Mouse (Mus musculus) right cerebral cortex, adult 2 months (tissue): ENCODE results near the gene Slc12a1.

Experiments used
- DNase-seq, 2 experiments: peaks; one replicate each; pipeline ENCODE4 v3.0.0; 2021 to 2022; ENCODE audit warnings: low spot score in 2 of 2

Slc12a1 gene

DNA sequence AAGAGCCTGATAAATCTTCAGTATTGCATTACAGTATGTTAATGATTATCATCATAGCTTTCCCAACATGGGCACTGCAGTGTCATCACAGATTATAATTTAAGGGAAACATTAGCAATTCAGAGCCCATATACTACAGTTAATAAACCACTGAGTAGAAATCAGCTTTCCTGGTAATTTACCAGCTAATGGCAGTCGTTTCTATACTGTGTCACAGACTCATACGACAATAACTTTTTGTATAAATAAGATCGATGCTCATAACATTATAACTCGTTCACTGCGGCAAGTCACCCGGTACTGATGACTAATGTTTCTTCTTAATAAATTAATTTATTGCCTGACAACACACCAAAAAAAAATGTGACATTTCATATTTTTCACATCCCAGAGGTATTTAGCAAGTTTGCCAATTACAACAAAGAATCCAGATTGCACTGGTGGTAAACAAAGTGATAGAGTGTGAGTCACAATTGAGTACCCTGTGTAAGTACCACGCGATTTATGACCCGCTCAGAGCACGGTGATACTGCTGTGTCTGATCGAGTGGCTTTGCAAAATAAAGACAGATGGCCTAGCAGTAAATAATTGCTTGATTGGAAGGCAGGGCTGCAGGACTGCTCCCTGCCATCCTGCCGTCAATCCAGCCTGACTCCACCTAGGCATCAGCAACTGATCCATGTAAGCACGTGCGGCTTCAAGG is 56.7 kb downstream of the Slc12a1 start:
- no peak for DNase-seq

DNA sequence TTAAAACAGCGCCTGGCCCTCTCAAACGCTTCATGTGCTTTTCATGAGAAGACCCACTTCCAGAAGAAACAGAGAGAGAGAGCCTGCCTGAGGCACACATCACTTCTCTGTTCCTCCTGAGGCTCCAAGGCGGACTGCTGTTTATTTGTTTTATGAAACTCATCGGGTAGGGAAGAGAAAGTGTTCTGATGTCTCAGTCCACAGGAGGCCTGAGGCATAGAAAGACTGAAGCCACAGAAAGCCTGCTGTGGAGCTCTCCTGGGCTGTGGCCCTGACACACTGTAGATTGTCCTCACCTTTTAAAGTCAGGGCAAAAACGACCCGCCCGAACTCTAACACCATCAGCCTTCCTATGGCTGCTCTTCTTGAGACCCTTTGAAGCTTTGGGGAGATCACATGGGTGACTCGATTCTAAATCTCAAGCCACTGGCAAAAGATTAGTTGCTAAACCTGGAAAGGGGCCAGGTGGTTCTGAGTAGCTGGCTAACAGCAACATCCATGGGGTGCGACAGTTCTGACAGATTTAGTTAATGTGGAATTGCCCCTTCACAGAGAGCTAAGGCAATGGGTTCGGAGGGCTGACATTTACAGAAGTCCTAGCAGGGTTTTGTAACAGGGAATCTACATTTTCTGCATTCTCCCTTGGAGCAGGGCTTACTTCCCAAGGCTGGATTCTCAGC is 59.7 kb downstream of the Slc12a1 start:
- DNase-seq: no peak

- DNase-seq: peak; percentile 83 to 86
These were observed 62.3 kb downstream of the Slc12a1 start for GRCm38 (mm10) chr2:125214592-125214991.

- no peak for DNase-seq
These were observed 65.0 kb downstream of the Slc12a1 start for GRCm38 (mm10) chr2:125217286-125217685.

DNA sequence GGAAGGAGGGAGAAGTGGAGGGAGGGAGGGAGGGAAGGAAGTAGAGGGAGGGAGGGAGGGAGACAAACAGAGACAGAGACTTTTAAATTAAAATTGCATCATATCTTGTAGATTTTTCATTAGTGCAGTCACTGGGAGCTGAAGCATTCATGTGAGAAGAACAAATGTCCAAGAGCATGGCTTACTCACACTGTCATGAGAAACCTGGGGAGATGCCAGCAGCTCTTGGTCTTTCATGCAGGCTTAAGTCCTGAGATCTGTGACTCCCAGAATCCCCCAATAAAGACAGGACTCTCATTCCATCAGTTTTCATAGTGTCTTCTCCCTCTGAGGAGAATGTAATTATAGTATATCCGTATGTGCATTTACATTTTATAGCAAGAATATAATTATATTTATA is 66.3 kb downstream of the Slc12a1 start:
- no peak for DNase-seq

DNA sequence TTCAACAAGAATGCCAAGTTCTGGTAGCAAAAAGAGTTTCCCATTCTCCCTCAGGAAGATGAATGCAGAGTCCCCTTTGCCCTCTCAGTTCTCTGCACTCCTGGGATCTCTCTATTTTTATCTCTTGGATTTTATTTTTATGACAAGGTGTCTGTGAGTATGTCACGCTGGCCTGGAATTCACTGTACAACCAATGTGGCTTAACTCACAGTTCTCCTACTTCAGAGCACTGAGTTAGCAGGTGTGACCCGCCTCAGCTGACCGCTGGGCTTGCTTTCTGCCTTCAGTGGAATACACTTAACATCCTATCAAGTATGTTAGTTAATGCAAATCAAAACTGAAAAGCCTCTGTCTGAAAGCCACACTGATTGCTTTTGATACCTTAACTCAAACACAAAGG is 67.0 kb downstream of the Slc12a1 start:
- DNase-seq: no peak

DNA sequence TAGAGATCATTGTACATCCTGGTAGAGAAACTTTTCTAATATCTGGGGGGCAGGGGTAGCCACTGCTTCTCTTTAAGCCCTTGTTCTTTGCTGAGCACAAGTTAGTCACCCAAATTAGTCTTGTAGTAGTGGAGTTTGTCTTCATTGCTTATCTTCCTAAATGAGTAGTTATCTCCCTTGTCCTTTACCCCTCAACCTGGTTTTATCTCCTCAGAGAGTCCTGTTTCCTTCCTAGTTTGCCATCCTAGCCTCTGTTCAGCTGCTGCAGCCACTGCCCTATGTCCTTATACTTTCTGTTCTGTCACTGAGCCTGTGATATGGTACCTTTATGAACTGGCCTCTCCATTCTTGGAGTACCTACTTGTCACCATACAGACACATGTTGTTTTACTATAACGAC is 69.4 kb downstream of the Slc12a1 start:
- DNase-seq: no peak

DNA sequence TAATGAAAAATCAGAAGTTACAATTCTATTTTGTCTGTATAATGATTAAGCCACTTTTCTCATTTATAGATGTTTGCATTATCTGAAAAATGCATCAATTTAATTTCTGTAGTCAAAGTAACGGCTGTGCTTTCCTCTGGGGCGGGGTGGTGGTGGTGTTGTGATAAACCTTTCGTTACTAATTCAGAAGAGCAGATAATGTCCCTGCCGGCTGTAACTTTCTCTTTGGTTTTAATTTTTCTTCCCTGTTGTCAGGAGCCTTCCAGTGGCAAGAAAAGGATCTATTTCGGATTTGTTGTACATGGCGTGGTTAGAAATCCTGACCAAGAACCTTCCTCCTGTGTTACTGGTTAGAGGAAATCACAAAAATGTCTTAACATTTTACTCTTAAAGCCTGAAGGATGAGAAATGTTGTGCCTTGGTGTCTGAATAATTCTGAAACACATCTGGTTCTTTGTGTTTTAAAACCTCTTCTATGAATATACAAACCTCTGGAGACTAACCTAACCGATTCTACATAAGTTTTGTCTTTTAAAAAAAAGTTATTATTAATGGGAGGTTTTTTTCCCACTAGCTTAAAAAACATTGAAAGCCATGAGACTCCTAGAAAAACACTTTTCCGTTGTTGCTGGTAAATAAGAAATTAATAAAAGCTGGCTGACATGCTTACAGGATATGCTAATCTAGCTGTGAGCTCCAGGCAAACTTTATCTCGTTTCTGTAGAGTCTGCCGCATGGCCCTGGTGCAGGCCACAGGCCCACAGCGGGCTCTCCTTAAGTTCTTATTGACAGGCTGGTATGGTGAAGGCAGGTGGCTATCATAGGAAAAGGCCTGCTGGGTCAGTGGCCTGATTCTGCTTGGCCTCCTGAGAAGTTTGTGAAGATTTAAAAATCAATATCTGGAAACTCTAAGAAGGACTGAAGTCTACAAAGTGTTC is 76.4 kb downstream of the Slc12a1 start:
- no peak for DNase-seq

- DNase-seq: no peak
These were observed 79.9 kb downstream of the Slc12a1 start for GRCm38 (mm10) chr2:125232183-125232582.

- DNase-seq: no peak
These were observed 81.2 kb downstream of the Slc12a1 start for GRCm38 (mm10) chr2:125233537-125233936.

GRCm38 (mm10) chr2:125234049-125234448 is 81.7 kb downstream of the Slc12a1 start:
- DNase-seq: no peak

DNA sequence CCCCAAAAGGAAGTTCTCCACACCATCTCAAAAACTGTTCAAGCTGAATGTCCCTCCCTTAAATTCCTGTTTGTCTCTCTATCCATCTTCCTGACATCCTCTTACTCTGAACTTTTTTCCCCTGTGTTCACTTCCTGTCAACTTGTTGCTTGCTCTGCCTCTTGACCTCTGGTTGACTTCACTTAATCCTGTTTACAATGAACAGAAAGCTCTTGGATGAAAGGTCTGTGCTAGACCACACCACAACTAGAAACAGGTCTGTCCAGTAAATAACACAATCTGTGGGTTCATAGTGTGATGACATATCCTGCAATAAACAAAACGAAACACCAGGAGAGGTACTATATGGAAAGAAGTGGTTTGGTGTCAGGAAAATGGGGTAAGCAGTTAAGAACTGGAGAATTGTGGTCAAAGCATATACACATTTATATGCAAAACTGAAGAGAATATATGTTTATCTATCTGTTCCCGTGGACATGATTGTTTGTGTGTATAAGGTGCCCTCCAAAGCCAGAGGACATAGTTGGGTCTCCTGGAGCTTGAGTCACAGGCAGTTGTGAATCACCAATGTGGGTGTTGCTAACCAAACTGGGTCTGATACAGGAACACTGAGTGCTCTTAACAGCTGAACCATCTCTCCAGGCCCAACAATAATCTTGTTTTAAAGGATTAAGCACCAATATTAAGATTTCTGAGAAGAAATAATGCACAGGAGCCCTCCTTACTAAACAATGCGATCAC is 93.4 kb downstream of the Slc12a1 start:
- no peak for DNase-seq

GRCm38 (mm10) chr2:125246669-125247068 is 94.4 kb downstream of the Slc12a1 start:
- DNase-seq: no peak

DNA sequence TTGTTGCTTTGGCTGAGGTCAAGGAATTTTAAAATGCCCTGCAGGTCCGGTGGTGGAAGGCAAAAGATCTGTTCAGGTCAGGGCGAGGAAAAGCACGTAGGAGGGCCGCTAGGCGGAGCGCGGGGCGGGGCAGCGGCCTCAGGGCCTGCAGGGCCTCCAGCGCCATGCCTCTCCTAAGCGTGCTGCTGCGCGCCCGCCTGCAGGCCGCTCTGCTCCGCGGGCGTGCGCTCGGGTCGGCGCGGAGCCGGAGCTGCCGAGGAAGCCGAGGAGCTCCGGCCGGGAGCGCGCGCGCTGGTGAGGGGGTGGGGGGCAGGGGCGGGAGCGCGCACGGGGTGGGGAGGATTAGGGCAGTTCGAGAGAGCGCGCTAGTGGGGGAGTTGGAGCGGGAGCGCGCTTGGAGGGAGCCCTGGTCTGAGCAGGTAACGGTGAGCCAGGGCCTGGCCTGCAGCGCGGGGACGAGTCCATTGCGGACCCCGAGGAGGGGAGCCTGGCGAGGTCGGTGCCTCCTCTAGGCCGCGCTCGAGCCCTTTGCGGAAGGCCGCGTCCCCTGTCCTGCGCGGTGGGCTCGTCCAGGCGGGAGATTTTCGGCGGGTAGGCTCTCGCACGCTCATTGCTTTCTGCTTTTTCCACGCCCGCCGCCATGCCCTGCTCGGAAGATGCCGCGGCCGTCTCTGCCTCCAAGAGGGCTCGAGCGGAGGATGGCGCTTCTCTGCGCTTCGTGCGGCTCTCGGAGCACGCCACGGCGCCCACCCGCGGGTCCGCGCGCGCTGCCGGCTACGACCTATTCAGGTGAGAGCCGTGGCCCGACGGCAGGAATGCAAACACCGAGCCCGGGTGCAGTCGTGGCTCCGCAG is 95.0 kb downstream of the Slc12a1 start, which contains the start of gene Dut:
TSS of gene Dut (plus strand) at position 83 of the 854 bp plus-strand sequence.
- peak; percentile 87 for DNase-seq

GRCm38 (mm10) chr2:125247962-125248235 is 95.6 kb downstream of the Slc12a1 start:
- no peak for DNase-seq

DNA sequence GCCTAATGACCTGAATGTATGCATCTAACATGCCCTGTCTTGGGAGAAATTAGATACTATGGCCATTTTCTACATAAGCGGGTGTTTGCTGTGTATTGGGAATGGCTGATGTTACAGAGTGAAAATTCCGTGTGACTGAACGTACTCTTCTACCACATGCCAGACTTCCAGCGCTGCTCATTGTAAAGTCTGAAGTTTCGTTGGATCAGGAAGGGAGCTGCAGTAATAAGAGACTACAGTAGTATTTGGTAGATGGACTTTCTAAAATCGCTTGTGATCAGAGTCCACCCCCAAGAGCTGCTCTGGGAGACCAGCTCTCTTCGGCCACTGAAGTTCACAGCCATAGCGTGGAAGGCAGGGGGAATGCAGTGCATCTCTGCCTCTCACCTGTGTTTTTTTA is 96.0 kb downstream of the Slc12a1 start:
- no peak for DNase-seq

DNA sequence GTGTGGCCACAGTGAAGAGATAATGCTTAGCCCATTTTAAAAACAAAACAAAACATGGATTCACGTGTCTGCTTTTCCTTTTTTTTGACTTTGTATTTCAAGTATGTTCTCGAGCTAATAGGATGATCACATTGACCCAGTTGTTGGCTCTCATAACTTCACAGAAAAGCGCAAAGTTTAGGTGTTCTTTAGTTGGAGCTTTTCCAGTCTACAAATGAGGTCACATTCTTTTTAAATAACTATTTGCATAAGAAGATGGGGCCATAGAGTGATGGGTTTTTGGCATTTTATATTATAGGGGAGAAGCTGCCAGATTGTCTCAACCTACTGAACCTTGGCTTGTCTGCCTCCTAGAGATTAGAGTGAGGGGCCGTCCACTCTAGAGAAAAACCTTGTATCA is 97.0 kb downstream of the Slc12a1 start:
- no peak for DNase-seq

GRCm38 (mm10) chr2:125249874-125250273 is 97.6 kb downstream of the Slc12a1 start:
- no peak for DNase-seq

- no peak for DNase-seq
These were observed 99.5 kb downstream of the Slc12a1 start for GRCm38 (mm10) chr2:125251781-125252180.

DNA sequence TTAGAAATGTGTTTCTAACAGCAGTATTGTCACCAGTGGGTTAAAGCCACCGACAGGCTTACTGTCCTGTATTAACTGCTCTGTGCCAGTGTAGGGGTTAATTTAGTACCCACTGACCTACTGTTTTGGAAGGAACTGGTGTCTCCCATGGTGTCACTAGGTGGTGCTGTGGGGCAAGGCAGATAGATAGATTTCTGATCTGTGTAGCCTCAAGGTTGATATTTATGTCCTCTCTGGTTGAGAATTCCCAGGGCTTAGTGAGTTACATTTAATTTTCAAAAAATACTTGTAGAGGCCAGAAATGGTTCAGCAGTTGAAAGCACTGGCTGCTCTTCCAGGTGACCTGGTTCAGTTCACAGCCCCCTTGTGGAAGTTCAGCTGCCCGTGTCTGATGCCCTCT is 100.0 kb downstream of the Slc12a1 start:
- DNase-seq: peak; percentile 59 to 70

DNA sequence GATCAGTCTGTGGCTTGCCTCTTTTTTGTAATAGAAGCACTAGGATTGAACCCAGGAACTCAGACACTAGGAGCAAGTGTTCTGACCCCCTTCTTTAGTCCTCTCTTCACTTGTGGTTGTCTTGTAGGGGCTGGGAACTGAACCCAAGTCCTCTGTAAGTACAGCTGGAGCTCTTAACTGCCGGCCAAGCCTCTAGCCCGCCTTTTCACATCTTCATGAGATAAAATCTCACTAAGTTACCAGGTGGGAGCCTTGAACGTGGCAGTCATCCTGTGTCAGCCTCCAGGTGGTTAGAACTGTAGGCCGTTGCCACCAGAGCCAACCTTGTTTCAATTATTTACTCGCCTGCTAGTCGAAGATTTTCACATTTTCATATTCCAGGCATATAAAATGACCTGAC is 101.4 kb downstream of the Slc12a1 start:
- no peak for DNase-seq
